Mouse (Mus musculus): ENCODE measurements around the gene Ipo7. TPM values are rescaled to one million over a fixed set of nuclear protein-coding genes. Genes with fewer than 3 reads are reported as not detected.
"Not testable (repeated sequence)": the region's sequence is repeated elsewhere in the genome, so short reads cannot be mapped to it uniquely, and the experiment has no call there.

The Ipo7 gene
- polyA plus RNA-seq (2012; ENCODE audit: insufficient read depth, low replicate concordance): 7.3 and 10.8 TPM in 2 replicates

DNA sequence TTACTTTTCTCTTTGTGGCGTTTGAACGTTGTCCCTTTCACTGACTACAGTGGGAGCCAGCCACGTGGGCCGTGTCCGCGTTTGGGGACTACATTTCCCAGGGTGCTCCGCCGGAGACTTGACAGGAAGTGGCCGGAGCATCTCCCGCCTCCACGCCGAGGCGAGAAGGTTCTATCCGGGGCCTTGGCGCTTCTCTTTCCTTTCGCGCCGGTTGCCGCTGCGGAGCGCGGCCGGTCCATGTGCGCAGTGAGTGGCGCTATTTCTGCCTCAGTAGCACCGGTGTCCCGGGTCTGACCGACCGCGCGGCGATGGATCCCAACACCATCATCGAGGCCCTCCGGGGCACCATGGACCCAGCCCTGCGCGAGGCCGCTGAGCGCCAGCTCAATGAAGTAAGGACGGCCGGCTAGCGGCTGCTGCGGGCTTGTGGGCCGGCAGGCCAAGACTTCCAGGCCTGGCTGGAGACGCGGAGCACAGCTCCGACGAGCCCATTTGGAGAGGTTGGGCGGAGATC, at the start of gene Ipo7:
TSS of gene Ipo7 (plus strand) at position 158 of the 514 bp plus-strand sequence.
- TF ChIP-seq GATA1 (IDR thresholded peaks at IDR 0.05; ENCODE audit: borderline replicate concordance, low read length) (no peak), FLI1 (IDR thresholded peaks at IDR 0.05; ENCODE audit: low read length) (peak; percentile 50; the same call in 1 of the 2 replicates)
- Histone ChIP-seq H3K9me3 (peaks cover 9% of the 10 kb centered on the region; the same call in 1 of the 2 replicates), H3K36me3 (replicated peaks; ENCODE audit: low read length) (peaks cover 3% of the 10 kb centered on the region), H3K4me1 (peaks cover 26% of the 10 kb centered on the region), H3K4me3 (replicated peaks) (peak within 1 kb of the TSS; percentile 98), H3K27me3 (replicated peaks) (no peaks in the 10 kb centered on the region)

DNA sequence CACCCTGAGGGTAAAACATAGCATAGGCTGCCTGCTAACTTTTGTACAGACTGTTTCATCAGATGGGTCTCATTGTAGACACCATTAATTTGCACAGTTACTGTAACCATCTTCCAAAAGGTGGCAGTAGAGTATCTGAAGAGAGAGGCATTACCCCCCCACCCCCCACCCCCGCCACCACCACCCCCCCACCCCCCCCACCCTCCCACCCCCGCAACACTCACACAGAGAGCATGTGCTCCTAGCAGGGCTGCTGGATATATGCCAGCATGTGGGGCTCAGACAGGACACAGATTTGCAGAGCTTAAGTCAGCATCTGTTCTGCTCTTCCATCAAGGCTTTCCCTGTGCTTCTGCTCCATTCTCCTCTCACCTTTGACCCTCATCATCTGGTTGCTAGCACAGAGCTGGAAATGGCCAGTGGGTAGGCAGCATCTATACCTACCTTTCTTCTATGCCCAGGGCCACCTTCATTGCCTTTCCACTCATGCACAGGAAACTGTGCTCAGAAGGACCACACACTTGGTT, 49.1 kb upstream of the Ipo7 start:
- Histone ChIP-seq H3K4me3 (replicated peaks) (peak overlapping the region; percentile 33), H3K27me3 (replicated peaks) (no peaks in the 10 kb centered on the region), H3K36me3 (replicated peaks; ENCODE audit: low read length) (peaks cover 22% of the 10 kb centered on the region), H3K9me3 (0 out of 2 replicates have a peak, but pooled peaks cover 3% of the 10 kb centered on the region), H3K4me1 (peaks cover 4% of the 10 kb centered on the region)
- TF ChIP-seq FLI1 (IDR thresholded peaks at IDR 0.05; ENCODE audit: low read length) (no peak), GATA1 (IDR thresholded peaks at IDR 0.05; ENCODE audit: borderline replicate concordance, low read length) (no peak)

DNA sequence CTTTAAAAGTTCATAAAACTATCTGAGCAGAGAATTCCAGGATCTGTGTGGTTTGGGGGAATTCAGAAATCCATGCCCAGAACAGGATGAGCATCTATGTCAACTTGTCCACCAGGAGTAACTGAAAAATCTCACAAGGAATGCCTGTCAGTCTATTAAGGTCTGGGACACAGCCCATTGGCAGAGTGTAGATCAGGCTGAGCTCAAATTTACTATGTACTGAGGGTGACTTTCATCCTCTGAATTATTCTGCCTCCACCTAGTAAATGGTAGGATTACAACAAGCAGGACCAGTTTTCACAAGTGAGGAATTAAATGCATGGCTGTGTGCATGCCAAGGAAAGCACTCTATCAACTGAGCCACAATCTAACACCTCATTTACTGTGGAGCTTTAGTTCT, 48.5 kb upstream of the Ipo7 start:
- Histone ChIP-seq H3K4me3 (replicated peaks) (no peak overlapping the region), H3K27me3 (replicated peaks) (no peaks in the 10 kb centered on the region)
- TF ChIP-seq GATA1 (IDR thresholded peaks at IDR 0.05; ENCODE audit: borderline replicate concordance, low read length): no peak

DNA sequence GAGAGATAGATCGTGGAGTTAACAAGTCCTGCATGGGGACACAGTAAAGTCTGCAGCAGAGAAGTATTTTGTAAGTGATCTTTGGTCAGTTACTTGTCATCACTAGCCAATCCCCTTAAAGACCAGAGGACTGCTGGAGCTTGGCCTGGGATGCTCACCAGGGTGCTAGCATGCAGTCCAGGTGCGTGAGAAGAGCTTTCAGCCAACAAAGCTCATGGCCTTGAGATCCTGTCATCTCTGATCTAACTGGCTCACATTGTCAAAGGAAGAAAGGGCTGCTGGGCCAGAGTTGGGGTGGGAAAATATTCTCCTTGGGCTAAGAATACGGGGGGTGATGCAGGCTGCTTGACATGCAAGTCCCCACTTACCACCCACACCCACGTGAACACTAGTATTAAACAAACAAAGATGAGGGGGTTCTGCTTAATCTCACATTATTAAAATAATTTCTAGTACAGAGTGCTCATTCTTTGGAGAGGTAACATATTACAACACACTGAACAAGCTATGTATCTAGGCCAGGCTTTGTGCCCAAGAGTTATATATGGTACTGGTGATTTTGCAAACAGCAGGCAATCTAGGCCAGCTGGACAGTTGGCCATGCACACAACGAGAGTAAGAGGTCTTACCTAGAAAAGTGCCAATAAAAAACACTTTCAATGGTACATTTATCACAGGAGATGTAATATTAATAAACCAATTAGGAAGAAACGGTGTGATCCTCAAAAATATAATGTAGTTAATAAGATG, 41.9 kb upstream of the Ipo7 start:
- Histone ChIP-seq H3K4me3 (replicated peaks) (no peak overlapping the region), H3K9me3 (no peaks in the 10 kb centered on the region), H3K27me3 (replicated peaks) (no peaks in the 10 kb centered on the region), H3K36me3 (replicated peaks; ENCODE audit: low read length) (peaks cover 79% of the 10 kb centered on the region), H3K4me1 (no peaks in the 10 kb centered on the region)
- TF ChIP-seq GATA1 (IDR thresholded peaks at IDR 0.05; ENCODE audit: borderline replicate concordance, low read length) (no peak), FLI1 (IDR thresholded peaks at IDR 0.05; ENCODE audit: low read length) (no peak)

More for the DNA sequence above, 48.5 kb upstream of the Ipo7 start:
- H3K4me1 ChIP-seq: peaks cover 4% of the 10 kb centered on the region
- H3K9me3 ChIP-seq: 0 out of 2 replicates have a peak, but pooled peaks cover 3% of the 10 kb centered on the region
- peaks cover 22% of the 10 kb centered on the region for H3K36me3 ChIP-seq (replicated peaks; ENCODE audit: low read length)

DNA sequence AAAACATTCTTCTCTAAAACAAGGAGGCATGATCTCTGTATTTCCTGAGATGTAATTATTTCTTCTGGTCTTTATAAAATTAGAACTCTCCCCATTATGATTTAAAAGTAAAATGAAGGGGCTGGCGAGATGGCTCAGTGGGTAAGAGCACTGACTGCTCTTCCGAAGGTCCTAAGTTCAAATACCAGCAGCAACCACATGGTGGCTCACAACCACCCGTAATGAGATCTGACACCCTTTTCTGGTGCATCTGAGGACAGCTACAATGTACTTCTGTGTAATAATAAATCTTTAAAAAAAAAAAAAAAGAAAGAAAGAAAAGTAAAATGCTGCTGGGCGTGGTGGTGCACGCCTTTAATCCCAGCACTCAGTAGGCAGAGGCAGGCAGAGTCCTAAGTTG, 40.9 kb upstream of the Ipo7 start:
- not testable (repeated sequence) for H3K27me3 ChIP-seq (replicated peaks); H3K9me3 ChIP-seq; H3K4me3 ChIP-seq (replicated peaks); H3K4me1 ChIP-seq
- peaks cover 83% of the 10 kb centered on the region for H3K36me3 ChIP-seq (replicated peaks; ENCODE audit: low read length)

DNA sequence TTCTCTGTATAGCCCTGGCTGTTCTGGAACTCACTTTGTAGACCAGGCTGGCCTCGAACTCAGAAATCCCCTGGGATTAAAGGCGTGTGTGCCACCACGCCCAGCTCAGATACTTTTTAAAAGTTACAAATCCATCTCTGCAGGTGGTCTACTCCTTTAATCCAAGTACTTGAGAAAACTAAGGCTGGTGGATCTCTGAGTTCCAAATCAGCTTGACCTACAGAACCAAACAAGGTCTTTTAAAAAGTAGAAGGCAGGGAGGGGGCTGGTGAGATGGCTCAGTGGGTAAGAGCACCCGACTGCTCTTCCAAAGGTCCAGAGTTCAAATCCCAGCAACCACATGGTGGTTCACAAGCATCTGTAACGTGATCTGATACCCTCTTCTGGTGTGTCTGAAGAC, 33.5 kb upstream of the Ipo7 start:
- not testable (repeated sequence) for H3K4me3 ChIP-seq (replicated peaks); H3K9me3 ChIP-seq; H3K27me3 ChIP-seq (replicated peaks)
- H3K36me3 ChIP-seq (replicated peaks; ENCODE audit: low read length): peaks cover 41% of the 10 kb centered on the region
- peaks cover 21% of the 10 kb centered on the region for H3K4me1 ChIP-seq

DNA sequence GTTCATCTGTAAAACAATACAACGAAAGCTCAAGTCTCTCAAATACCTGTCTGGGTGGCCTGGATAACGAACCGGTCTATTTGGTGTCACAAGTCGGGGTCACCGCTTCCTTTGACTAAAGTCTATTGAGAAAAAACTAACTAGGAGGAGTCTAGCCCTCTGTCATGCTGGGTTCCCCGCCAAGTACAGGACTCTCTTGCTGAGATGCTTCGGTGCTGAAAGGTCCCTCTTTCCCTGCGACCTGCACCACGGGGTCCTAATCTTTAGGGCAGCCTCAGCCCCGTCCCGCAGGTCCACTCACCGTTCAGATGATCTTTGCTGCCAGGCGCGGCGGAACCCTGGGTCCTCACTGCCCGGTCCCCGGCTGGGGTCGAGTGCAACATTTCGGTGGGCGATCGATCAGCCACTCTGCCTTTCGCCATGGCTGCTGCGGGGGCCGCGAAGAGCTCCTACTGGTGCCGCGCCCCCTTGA, 32.4 kb upstream of the Ipo7 start:
- Histone ChIP-seq H3K27me3 (replicated peaks) (no peaks in the 10 kb centered on the region), H3K4me1 (peaks cover 21% of the 10 kb centered on the region), H3K9me3 (no peaks in the 10 kb centered on the region), H3K36me3 (replicated peaks; ENCODE audit: low read length) (peaks cover 30% of the 10 kb centered on the region), H3K4me3 (replicated peaks) (peak overlapping the region; percentile 97)
- TF ChIP-seq FLI1 (IDR thresholded peaks at IDR 0.05; ENCODE audit: low read length) (no peak), GATA1 (IDR thresholded peaks at IDR 0.05; ENCODE audit: borderline replicate concordance, low read length) (no peak)

DNA sequence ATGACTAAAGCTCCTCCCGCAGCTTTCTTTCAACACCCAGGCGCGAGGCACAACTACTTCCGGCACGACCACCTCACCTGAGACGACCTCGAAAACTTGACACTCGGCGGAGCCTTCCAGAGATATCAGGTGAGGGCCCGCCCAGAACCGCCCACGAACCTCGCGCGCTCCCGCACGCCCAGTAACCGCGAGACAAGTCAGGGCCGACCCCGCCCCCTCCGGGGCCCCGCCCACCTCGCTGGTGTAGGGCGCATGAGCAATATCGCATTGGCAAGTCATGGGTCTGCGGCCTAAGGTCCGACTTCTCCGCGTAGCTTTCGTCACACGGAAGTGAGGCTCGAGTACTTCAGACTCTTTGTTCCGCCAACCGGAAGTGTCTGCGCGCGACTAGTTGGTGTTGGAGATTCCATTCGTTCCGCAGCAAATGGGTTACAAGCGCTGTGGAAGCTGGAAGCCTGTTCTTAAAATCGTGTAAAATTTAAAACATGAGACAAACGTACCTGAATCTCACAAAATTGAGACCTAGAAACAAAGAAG, 31.9 kb upstream of the Ipo7 start:
- H3K27me3 ChIP-seq (replicated peaks): no peaks in the 10 kb centered on the region
- H3K4me3 ChIP-seq (replicated peaks): peak overlapping the region; percentile 97
- H3K9me3 ChIP-seq: no peaks in the 10 kb centered on the region
- peaks cover 22% of the 10 kb centered on the region for H3K4me1 ChIP-seq
- TF ChIP-seq GATA1 (IDR thresholded peaks at IDR 0.05; ENCODE audit: borderline replicate concordance, low read length) (no peak), FLI1 (IDR thresholded peaks at IDR 0.05; ENCODE audit: low read length) (peak; percentile 58; the same call in 1 of the 2 replicates)
- H3K36me3 ChIP-seq (replicated peaks; ENCODE audit: low read length): peaks cover 28% of the 10 kb centered on the region

DNA sequence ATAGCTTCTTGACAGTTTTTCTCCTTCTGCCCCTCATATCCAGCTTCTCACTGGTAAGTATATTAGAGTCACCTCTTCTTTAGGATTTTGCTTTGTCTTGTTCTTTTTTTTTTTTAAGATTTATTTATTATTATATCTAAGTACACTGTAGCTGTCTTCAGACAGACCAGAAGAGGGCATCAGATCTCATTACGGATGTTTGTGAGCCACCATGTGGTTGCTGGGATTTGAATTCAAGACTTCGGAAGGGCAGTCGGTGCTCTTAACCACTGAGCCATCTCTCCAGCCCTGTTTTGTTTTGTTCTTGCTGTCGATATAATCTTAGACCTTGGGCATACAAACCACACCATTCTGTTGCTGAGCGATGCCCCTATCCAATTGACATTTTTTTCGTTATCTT, 31.3 kb upstream of the Ipo7 start, which contains the start of gene Tmem41b:
TSS of gene Tmem41b (minus strand) at position 155 of the 400 bp plus-strand sequence.
- H3K36me3 ChIP-seq (replicated peaks; ENCODE audit: low read length): peaks cover 22% of the 10 kb centered on the region
- not testable (repeated sequence) for H3K27me3 ChIP-seq (replicated peaks); H3K9me3 ChIP-seq
- H3K4me3 ChIP-seq (replicated peaks): peak within 1 kb of the TSS; percentile 97
- H3K4me1 ChIP-seq: peaks cover 28% of the 10 kb centered on the region

DNA sequence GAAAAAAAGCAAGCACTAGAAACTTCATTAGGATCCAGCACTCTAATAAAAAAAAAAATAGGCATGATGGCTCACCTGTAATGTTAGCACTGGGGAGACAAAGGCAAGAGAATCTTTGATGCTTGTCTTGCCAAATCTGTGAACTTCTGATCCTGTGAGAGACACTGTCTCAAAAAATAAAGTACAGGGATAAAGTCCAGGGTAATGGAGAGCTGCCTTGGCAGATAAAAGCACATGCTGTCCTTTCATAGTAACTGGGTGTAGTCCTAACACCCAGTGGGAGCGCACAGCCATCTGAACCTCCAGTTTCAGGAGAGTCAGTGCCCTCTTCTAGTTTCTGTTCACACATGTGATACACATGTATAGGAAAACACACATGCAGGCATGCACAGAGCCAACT, 26.8 kb upstream of the Ipo7 start:
- Histone ChIP-seq H3K4me3 (replicated peaks) (no peak overlapping the region), H3K36me3 (replicated peaks; ENCODE audit: low read length) (no peaks in the 10 kb centered on the region), H3K27me3 (replicated peaks) (no peaks in the 10 kb centered on the region), H3K9me3 (no peaks in the 10 kb centered on the region), H3K4me1 (peaks cover 38% of the 10 kb centered on the region)
- TF ChIP-seq GATA1 (IDR thresholded peaks at IDR 0.05; ENCODE audit: borderline replicate concordance, low read length): no peak
- TF ChIP-seq FLI1 (IDR thresholded peaks at IDR 0.05; ENCODE audit: low read length): no peak
